Mouse (Mus musculus) layer of hippocampus, postnatal 25 days (tissue): Measurements from ENCODE around the gene Fam229b. TPM values are rescaled to one million over a fixed set of nuclear protein-coding genes. Genes with fewer than 3 reads are reported as not detected.

Experiments used
- DNase-seq, 2 experiments: peaks; one replicate each; pipeline ENCODE4 v3.0.0; 2022; ENCODE audit warnings: mixed read lengths in 2 of 2, low spot score in 1 of 2; ENCODE audit errors: extremely low spot score in 1 of 2
- total RNA-seq, 2 experiments: library from RNA; stranded (reverse); gene quantifications; 2 replicates each; pipeline ENCODE4 v1.2.3; 2021

Fam229b gene
- 10 to 100 TPM; 11.6 to 13.5 TPM for total RNA-seq

DNA sequence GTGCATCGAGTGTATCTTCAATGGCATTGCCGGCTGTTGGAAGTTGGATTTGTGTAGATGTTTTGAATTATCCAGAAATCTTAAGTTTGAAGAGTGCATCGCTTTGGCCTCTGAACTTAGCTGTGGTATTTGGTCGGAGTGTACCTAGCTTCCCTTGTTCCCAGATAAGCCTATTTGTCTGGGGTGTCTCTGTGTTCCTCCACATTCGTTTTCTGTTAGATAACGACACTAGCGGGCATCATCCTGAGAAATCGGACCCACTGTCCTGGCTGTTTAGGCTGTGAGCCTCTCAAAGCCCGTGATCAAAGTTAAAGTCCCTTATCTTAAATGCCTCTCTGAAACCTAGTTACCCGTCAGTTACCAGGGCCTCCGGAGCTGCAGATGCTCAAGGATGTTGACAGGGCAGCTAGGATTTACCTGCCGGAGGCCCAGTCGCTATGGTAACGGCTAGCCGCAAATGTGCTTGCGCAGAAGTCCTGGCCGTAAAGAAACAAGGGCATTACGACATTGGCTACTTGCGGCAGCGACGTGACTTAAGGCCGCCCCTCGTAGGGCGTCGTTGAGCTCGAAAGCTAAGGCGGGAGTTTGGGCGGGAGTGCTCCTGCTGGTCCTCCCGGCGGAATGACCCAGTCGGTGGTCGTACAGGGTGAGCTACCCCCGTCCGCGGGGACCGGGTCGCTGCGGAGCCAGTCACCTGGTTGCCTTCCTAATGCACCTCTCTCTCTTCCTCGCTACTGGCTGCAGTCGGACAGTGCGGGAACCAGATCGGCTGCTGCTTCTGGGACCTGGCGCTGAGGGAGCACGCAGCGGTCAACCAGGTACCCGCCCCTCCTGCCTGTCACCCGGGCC, at the start of gene Fam229b, which contains the start of gene Tube1:
Gene Fam229b (minus strand): TSS at position 453 of the 849 bp plus-strand sequence.
Gene Tube1 (plus strand): TSS at position 515 of the 849 bp plus-strand sequence.
- DNase-seq = peak; percentile 80 to 85

GRCm38 (mm10) chr10:39176981-39177380, 43.3 kb upstream of the Fam229b start:
- DNase-seq = no peak

GRCm38 (mm10) chr10:39173077-39173476, 39.4 kb upstream of the Fam229b start:
- no peak for DNase-seq

GRCm38 (mm10) chr10:39172540-39172931, 38.8 kb upstream of the Fam229b start:
- no peak for DNase-seq

GRCm38 (mm10) chr10:39171603-39172539, 38.2 kb upstream of the Fam229b start:
- DNase-seq = peak; percentile 75 to 77

DNA sequence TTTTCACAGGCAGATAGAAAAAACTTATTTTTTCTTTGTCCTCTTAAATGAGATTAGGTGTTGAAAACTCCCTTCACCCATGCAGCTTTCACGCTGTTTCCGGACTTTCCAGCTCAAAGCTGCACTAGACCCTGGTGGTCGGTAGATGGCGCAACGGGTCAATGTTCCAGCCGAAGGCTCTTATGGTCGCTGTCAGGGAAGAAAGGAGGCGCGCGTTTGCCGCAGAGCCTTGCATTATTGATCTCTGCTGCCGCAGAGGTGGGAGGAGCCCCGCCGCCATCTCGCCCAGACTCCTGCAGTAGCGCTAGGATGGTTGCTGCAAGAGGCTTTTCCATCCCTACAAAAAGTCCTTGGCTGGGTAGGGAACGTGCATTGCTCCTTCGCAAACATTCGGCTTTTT, 37.4 kb upstream of the Fam229b start:
- DNase-seq = peak; percentile 91 to 97

DNA sequence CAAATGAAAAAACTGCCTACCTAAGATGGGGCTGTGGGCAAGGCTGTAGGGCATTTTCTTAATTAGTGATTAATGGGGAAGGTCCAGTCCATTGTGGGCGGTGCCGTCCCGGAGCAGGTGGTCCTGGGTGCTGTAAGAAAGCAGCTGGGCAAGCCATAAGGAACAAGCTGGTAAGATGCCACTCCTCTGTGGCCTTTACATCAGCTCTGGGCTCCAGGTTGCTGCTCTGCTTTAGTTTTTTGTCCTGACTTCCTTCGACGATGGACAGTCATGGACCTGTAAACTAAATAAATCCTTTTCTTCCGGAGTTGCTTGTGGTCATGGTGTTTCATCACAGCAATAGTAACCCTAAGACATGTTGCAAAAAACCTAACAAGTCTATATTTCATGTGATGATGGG, 37.0 kb upstream of the Fam229b start:
- DNase-seq = no peak

GRCm38 (mm10) chr10:39170181-39170580, 36.5 kb upstream of the Fam229b start:
- DNase-seq = peak; percentile 67 to 89

DNA sequence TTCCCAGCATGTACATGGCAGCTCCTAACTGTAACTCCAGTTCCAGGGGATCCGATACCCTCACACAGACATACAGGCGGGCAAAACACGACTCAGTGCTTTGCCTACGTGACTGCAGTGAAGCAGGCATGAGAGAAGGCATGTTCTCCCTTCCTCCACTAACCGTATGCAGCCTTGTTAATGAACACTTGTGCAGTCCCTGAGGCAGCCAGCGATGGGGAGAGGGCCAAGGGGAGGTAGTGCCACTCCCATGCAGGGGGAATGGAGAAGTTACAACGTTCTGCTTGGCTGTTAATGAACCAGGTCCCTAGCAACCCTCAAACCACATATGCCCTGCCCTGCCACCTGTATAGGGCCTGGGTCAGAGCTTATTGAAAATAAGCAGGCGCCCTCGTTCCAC, 35.9 kb upstream of the Fam229b start:
- DNase-seq = no peak

DNA sequence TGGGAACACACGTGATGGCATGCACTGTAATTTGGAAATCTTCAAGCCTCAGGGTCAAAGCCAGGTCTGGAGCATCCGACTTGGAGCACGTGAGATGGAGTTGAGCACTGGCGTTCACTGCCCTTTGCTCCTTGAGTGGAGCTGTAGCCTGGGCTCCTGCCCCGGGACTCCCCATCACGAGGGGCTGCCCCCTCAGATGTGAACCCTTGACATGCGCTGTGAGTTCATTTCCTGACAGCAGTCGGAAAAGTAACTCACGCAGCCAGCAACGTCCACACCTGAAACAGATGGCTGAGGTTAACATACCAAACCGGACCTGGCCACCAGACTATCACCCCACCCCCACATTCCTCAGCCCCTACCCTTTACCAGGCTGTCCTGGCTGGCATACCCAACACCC, 33.9 kb upstream of the Fam229b start:
- DNase-seq = no peak

- peak in 1 of 2 experiments; percentile 33 for DNase-seq
These were observed 32.0 kb upstream of the Fam229b start for GRCm38 (mm10) chr10:39165632-39166115.

DNA sequence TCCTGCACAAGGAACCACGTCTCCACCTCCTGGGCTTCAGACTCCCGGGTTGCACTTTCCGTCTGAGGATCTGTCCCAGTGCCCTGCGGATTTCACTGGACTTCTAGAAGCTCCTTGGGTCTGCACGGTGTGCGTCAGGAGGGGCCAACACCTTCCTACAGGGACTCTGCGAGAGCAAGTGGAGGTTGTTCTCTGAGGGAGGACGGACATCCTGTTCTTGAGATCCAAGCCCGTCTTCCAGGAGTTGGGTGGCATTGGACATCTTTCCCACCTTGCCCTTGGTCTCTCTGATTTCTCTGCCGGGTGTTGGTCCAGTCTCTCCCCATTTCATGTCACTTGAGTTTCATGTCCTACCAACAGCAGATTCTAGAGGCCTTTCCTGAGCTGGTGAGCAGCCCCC, 30.0 kb upstream of the Fam229b start, which contains the start of gene Ccn6:
Gene Ccn6 (minus strand): TSS at position 101 of the 400 bp plus-strand sequence.
- DNase-seq = no peak

- DNase-seq = no peak
These were observed 29.2 kb upstream of the Fam229b start for GRCm38 (mm10) chr10:39162666-39163484.

- DNase-seq = no peak
These were observed 27.7 kb upstream of the Fam229b start for GRCm38 (mm10) chr10:39161406-39161805.

DNA sequence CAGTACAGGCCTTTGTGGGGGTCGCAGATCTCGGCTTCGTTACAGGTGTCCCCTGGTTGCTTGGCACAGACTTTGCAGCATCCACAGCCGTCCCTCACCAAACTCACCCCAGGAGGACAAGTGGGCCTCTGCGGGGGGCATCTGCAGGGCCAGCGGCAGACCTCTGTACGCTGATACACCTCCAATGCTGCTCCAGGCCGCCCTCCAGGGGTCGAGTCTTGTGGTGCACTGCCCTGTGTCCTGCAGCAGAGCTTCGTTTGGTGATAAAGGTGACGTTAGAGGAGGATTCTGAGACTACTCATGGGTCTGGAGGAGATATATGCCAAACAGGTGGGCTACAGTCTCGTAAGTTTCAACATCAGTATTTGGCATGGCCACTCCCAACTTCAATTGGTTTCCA, 24.6 kb upstream of the Fam229b start:
- DNase-seq = no peak

- no peak for DNase-seq
These were observed 23.6 kb upstream of the Fam229b start for GRCm38 (mm10) chr10:39157321-39157720.

- no peak for DNase-seq
These were observed 23.0 kb upstream of the Fam229b start for GRCm38 (mm10) chr10:39156719-39157118.

DNA sequence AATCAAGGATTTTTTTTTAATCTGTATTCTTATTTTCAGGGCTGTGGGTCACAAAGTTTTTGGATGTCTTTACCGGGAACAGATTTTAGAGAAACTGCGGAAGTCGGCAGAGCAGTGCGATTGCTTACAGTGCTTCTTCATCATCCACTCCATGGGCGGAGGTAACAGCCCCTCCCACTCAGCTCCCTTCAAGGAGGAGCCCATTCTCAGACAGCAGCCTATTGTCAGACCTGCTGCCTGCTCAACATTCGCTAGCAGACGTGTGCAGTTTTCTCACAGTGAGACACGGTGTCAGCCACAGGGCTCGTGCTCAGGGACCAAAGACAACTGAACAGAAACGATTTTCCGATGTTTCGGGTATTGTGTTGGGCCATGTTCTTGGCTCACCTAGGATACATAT, 8.5 kb upstream of the Fam229b start:
- DNase-seq = no peak

- no peak for DNase-seq
These were observed 7.7 kb upstream of the Fam229b start for GRCm38 (mm10) chr10:39141401-39141800.

GRCm38 (mm10) chr10:39140843-39141242, 7.1 kb upstream of the Fam229b start:
- no peak for DNase-seq
